Mouse (Mus musculus) embryonic facial prominence, embryonic 14.5 days (tissue): ENCODE data around the gene Vps45. TPM values are rescaled to one million over a fixed set of nuclear protein-coding genes. Genes with fewer than 3 reads are reported as not detected.
"Not testable (repeated sequence)": the region's sequence is repeated elsewhere in the genome, so short reads cannot be mapped to it uniquely, and the experiment has no call there.

ENCODE experiments used
- ATAC-seq: fragments of 200-750 bp; cut with Nextera tagmentation; 2 replicates; pipeline ENCODE4 v1.8.0; 2017; ENCODE audit warnings: low read depth, moderate number of reproducible peaks, moderate TSS enrichment
- DNase-seq: peaks from one replicate; pipeline ENCODE4 v3.0.0-alpha.2; 2015; ENCODE audit warnings: low spot score
- H3K27ac ChIP-seq: fragments of 300-500 bp; sonication (generic); replicated peaks from 2 replicates; pipeline ENCODE4 v1.5.1; 2014; ENCODE audit warnings: low read depth, mild to moderate bottlenecking, low read length, moderate library complexity
- H3K27me3 ChIP-seq: fragments of 300-500 bp; sonication (generic); replicated peaks from 2 replicates; pipeline ENCODE4 v1.6.1; 2014; ENCODE audit warnings: low read length; ENCODE audit not compliant: control insufficient read depth, insufficient read depth
- H3K36me3 ChIP-seq: fragments of 300-500 bp; sonication (generic); 2 replicates; pipeline ENCODE4 v1.6.1; 2014; ENCODE audit warnings: low read length, mixed read lengths; ENCODE audit not compliant: control insufficient read depth, insufficient read depth
- H3K4me1 ChIP-seq: fragments of 300-500 bp; sonication (generic); 2 replicates; pipeline ENCODE4 v1.6.1; 2014; ENCODE audit warnings: antibody characterized with exemption, low read length; ENCODE audit not compliant: control insufficient read depth, insufficient read depth
- H3K4me2 ChIP-seq: fragments of 300-500 bp; sonication (generic); 2 replicates; pipeline ENCODE4 v1.6.1; 2014; ENCODE audit warnings: low read depth, mild to moderate bottlenecking, low read length, moderate library complexity, mixed read lengths
- H3K4me3 ChIP-seq: fragments of 300-500 bp; sonication (generic); 2 replicates; pipeline ENCODE4 v1.5.1; 2014; ENCODE audit warnings: low read depth, mild to moderate bottlenecking, low read length
- H3K9ac ChIP-seq: fragments of 300-500 bp; sonication (generic); 2 replicates; pipeline ENCODE4 v1.6.1; 2014; ENCODE audit warnings: low read depth, mild to moderate bottlenecking, low read length, moderate library complexity, mixed read lengths
- H3K9me3 ChIP-seq: fragments of 300-500 bp; sonication (generic); 2 replicates; pipeline ENCODE4 v1.6.1; 2016; ENCODE audit warnings: low read length; ENCODE audit not compliant: control insufficient read depth
- WGBS: fragments of 180-500 bp; shearing (Covaris S2); extraction: QIAGEN DNeasy Blood & Tissue Kit; methylation state at CpG from one replicate; pipeline ENCODE4 v1.1.7; 2014; 5-methylcytosine and 5-hydroxymethylcytosine counted together
- polyA plus RNA-seq: library from polyadenylated mRNA; unstranded; fragments of >200 nt; fragmentation: Nextera tagmentation; extraction: Ambion mirVana; gene quantifications from 2 replicates; pipeline ENCODE4 v1.2.1, GENCODE M21; 2014

Vps45 gene
- polyA plus RNA-seq, 1 experiment from 2014 or later: 24.4 TPM

GRCm38 (mm10) chr3:96055294-96055693, 3.0 kb downstream of the Vps45 start:
- ATAC-seq (no peak), DNase-seq (no peak)
- no peaks in the 10 kb centered on the region for H3K9me3 ChIP-seq
- no peak overlapping the region for H3K4me3 ChIP-seq
- 82% methylated on average over 6 of the region's 6 CpGs for WGBS
- H3K27ac ChIP-seq: no peak overlapping the region
- H3K36me3 ChIP-seq: peaks cover 14% of the 10 kb centered on the region
- H3K9ac ChIP-seq: no peak overlapping the region
- H3K4me1 ChIP-seq: no peaks in the 10 kb centered on the region
- H3K27me3 ChIP-seq: no peaks in the 10 kb centered on the region
- no peak overlapping the region for H3K4me2 ChIP-seq

- Histone ChIP-seq H3K4me3 (no peak overlapping the region), H3K9me3 (no peaks in the 10 kb centered on the region), H3K36me3 (peaks cover 15% of the 10 kb centered on the region), H3K4me1 (no peaks in the 10 kb centered on the region), H3K27me3 (no peaks in the 10 kb centered on the region), H3K9ac (no peak overlapping the region), H3K27ac (no peak overlapping the region), H3K4me2 (no peak overlapping the region)
- ATAC-seq (no peak), DNase-seq (peak; percentile 79)
- 52% methylated on average over 2 of the region's 2 CpGs for WGBS
Observed at GRCm38 (mm10) chr3:96051839-96052238, 6.4 kb downstream of the Vps45 start.

GRCm38 (mm10) chr3:96051186-96051585, 7.1 kb downstream of the Vps45 start:
- Histone ChIP-seq H3K27me3 (no peaks in the 10 kb centered on the region), H3K4me2 (no peak overlapping the region), H3K9me3 (no peaks in the 10 kb centered on the region), H3K36me3 (peaks cover 18% of the 10 kb centered on the region), H3K4me1 (no peaks in the 10 kb centered on the region), H3K4me3 (no peak overlapping the region), H3K9ac (no peak overlapping the region), H3K27ac (no peak overlapping the region)
- ATAC-seq (no peak), DNase-seq (no peak)
- WGBS: 82% methylated on average over 4 of the region's 4 CpGs

GRCm38 (mm10) chr3:96050779-96051178, 7.5 kb downstream of the Vps45 start:
- 64% methylated on average over 7 of the region's 7 CpGs for WGBS
- no peak overlapping the region for H3K4me3 ChIP-seq
- H3K27ac ChIP-seq: no peak overlapping the region
- no peaks in the 10 kb centered on the region for H3K27me3 ChIP-seq
- no peak for ATAC-seq
- H3K9me3 ChIP-seq: no peaks in the 10 kb centered on the region
- H3K36me3 ChIP-seq: peaks cover 19% of the 10 kb centered on the region
- no peak overlapping the region for H3K9ac ChIP-seq
- H3K4me1 ChIP-seq: no peaks in the 10 kb centered on the region
- no peak overlapping the region for H3K4me2 ChIP-seq
- DNase-seq: no peak

DNA sequence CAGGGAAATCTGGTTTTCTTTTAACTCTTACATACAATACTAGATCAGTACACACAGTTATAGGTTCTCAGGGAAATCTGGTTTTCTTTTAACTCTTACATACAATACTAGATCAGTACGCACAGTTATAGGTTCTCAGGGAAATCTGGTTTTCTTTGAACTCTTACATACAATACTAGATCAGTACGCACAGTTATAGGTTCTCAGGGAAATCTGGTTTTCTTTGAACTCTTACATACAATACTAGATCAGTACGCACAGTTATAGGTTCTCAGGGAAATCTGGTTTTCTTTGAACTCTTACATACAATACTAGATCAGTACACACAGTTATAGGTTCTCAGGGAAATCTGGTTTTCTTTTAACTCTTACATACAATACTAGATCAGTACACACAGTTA, 13.7 kb downstream of the Vps45 start:
- not testable (repeated sequence) for DNase-seq, H3K4me1 ChIP-seq, H3K9ac ChIP-seq, ATAC-seq, H3K4me2 ChIP-seq, H3K27me3 ChIP-seq, H3K27ac ChIP-seq, H3K4me3 ChIP-seq, H3K9me3 ChIP-seq
- 94% methylated on average over 3 of the region's 3 CpGs for WGBS
- peaks cover 25% of the 10 kb centered on the region; the same call in 1 of the 2 replicates for H3K36me3 ChIP-seq

GRCm38 (mm10) chr3:96043104-96043503, 15.2 kb downstream of the Vps45 start:
- H3K9ac ChIP-seq: no peak overlapping the region
- H3K27ac ChIP-seq: no peak overlapping the region
- no peaks in the 10 kb centered on the region for H3K9me3 ChIP-seq
- no peaks in the 10 kb centered on the region for H3K4me1 ChIP-seq
- peaks cover 25% of the 10 kb centered on the region; the same call in 1 of the 2 replicates for H3K36me3 ChIP-seq
- no peak for DNase-seq
- no peak for ATAC-seq
- no peak overlapping the region for H3K4me3 ChIP-seq
- 77% methylated on average over 1 of the region's 1 CpGs for WGBS
- no peak overlapping the region for H3K4me2 ChIP-seq
- no peaks in the 10 kb centered on the region for H3K27me3 ChIP-seq

GRCm38 (mm10) chr3:96041079-96041478, 17.2 kb downstream of the Vps45 start:
- Histone ChIP-seq H3K27me3 (no peaks in the 10 kb centered on the region), H3K36me3 (peaks cover 20% of the 10 kb centered on the region; the same call in 1 of the 2 replicates), H3K4me2 (no peak overlapping the region), H3K4me1 (no peaks in the 10 kb centered on the region), H3K4me3 (no peak overlapping the region), H3K27ac (no peak overlapping the region), H3K9ac (no peak overlapping the region), H3K9me3 (no peaks in the 10 kb centered on the region)
- 96% methylated on average over 6 of the region's 6 CpGs for whole genome bisulfite sequencing
- no peak for DNase-seq
- ATAC-seq: no peak

- Histone ChIP-seq H3K4me3 (no peak overlapping the region), H3K9ac (no peak overlapping the region), H3K4me2 (no peak overlapping the region), H3K27ac (no peak overlapping the region), H3K4me1 (no peaks in the 10 kb centered on the region), H3K27me3 (no peaks in the 10 kb centered on the region), H3K36me3 (peaks cover 18% of the 10 kb centered on the region; the same call in 1 of the 2 replicates), H3K9me3 (no peaks in the 10 kb centered on the region)
- 92% methylated on average over 2 of the region's 2 CpGs for WGBS
- no peak for DNase-seq
- ATAC-seq: no peak
Observed at GRCm38 (mm10) chr3:96040663-96041006, 17.6 kb downstream of the Vps45 start.

DNA sequence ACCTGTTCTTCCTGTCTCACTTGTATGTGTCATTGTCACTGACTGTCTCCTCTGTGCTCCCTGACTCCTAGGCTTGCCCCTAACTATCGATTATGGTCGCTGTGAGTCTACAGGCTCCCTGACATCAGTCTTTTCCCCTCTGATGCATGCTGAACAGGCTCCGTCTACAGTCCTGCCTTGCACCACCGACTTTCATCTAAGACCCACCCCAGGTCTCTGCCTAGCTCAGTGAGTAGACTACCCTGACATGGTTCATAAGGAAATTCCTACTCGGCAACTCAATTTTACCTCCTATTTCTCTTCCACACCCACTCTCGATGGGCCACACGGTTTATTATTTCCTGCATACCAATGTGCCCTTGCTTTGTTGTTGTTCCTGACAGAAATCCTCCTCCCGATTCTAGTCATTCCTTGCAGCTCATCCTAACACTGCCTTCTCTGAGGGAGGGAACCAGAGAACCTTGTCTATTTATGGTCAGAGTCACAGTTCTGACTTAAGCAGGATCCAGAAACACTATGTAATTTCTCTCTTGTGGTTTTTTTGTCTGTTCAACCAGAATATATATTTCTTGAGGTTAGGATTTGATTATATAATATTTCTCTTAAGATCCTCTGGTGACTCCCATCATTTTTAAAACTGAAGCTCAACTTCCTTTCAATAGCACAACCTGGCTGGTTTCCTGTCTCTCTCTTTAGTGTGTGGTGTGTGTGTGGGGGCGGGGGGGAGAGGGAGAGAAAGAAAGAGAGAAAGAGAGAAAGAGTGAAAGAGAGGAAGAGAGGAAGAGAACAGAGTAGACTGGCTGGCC, 18.2 kb downstream of the Vps45 start:
- Histone ChIP-seq H3K4me1 (no peaks in the 10 kb centered on the region), H3K9ac (no peak overlapping the region), H3K4me2 (no peak overlapping the region), H3K9me3 (no peaks in the 10 kb centered on the region), H3K27ac (no peak overlapping the region), H3K4me3 (no peak overlapping the region), H3K27me3 (no peaks in the 10 kb centered on the region), H3K36me3 (peaks cover 12% of the 10 kb centered on the region; the same call in 1 of the 2 replicates)
- DNase-seq (no peak), ATAC-seq (no peak)
- 66% methylated on average over 9 of the region's 9 CpGs for WGBS
